Mouse (Mus musculus): ENCODE data around the gene Olfr1406.
"Not testable (repeated sequence)": the region's sequence is repeated elsewhere in the genome, so short reads cannot be mapped to it uniquely, and the experiment has no call there.

Gene Olfr1406

DNA sequence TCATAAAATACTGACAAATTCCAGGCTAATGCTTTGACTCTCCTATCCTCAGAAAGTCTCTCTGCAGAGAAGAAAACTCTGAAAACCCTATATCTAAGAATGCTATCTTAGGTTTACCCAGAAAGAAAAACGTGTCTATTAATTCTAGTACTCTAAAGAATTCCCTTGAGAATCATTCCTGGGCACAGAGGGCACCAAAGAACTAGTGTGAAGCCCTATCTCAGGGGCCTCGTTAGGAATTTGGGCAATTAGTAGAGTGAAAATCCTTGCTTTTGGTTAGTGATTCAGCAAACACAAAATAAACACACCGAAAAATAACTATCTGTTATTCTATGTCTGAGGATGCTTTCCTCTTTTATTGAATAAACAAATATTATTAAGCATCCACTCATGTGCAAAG, at the start of gene Olfr1406:
Olfr1406 (minus strand) TSS at position 101 of the 400 bp plus-strand sequence.
- DNase-seq (ENCODE audit: low spot score), result no peak

DNA sequence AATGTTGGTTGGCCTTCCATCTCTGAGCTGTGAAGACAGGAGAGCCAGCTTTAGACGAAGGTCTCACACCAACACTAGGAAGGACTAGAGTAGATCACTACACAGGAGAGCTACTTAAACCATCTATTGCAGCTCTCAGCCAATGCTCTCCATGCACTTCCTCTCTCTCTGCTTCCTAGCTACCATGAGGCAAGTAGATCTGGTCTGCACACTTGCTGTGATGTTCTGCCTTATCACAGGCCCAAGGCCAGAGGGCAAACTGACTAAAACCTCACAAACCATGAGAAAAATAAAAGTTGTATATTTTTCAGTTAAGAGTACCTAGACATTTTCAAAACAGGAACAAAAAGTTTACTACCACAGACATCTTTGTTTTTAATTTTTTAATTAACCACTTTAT, 46.6 kb upstream of the Olfr1406 start:
- DNase-seq (ENCODE audit: low spot score), result not testable (repeated sequence)

DNA sequence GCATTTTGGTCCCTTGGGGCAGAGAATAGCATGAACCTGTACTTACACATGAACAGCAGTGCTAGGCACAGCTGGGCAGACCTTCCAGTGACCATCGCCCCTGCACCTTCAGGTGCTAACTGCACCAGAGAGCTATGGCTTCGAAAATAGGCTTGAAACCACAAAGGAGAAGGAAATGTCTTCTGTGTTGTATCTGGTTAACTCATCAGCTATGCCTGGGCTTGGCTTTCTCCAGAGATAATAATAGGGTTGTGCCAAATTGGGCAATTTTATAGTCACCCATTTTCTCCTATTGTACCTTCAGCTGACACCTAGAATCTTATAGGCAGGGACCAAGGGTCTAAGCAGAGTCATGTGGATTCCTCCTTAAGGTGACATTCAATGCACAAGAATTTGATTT, 36.6 kb upstream of the Olfr1406 start, which contains the start of gene Fcer1a:
Fcer1a (minus strand) TSS at position 134 of the 400 bp plus-strand sequence.
- DNase-seq (ENCODE audit: low spot score), result no peak

DNA sequence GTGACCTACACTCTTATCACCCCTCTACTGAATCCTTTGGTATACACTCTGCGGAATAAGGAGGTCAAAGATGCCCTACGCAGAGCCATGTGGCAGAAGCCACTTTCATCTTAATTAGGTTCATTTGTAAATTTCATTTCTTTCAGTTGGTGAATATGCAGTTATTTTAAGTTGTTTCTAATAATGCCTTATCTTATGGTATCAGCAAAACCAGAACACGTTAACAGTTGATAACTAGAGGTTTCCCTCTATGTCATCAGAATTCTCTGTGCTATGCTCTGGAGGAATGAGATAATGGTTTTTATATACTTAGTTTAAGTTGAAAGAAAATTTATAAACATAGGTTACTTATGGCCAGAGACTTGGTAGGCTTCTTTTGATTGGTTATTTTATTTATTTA, 26.0 kb upstream of the Olfr1406 start:
- no peak for DNase-seq (ENCODE audit: low spot score)

DNA sequence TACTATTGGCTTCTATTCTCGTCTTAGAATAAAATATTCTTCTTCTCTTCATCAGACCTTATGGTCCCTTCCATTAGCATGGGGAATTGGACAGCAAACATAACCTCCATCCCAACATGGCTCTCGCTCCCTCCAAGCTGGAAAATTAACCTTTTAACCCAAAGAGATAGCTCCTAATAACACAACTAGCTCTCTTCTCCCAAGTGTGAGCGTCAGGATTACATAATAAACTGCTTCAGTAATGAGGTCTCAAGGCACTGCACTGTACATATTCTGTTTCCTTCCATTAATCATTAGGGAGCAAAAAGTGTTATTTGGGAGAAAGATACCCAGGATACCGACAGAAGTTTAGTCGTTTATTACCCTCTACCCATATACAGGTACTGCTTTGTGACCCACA, 21.7 kb upstream of the Olfr1406 start, which contains the start of gene Olfr1404:
Olfr1404 (plus strand) TSS at position 301 of the 400 bp plus-strand sequence.
- DNase-seq (ENCODE audit: low spot score), result no peak

DNA sequence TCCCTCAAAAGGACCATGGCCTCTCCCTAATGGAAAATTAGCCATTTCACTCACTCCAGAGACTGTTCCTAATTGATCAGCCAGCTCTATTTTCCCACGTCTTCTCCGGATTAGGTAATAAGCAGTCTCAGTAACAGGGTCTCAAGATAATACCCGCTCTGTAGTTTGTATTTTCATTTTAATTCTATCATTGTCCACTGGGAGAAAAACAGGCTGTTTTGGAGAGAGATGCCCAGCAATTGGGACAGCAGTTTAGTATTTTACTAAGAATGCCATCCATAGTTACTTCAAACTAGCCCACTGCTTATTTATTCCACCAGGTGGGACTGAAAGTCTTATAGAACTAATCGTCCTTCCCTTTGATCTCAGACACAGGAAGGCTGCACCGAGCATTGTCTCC, 7.1 kb upstream of the Olfr1406 start, which contains the start of gene Olfr218:
Olfr218 (plus strand) TSS at position 301 of the 400 bp plus-strand sequence.
- DNase-seq (ENCODE audit: low spot score), result no peak

DNA sequence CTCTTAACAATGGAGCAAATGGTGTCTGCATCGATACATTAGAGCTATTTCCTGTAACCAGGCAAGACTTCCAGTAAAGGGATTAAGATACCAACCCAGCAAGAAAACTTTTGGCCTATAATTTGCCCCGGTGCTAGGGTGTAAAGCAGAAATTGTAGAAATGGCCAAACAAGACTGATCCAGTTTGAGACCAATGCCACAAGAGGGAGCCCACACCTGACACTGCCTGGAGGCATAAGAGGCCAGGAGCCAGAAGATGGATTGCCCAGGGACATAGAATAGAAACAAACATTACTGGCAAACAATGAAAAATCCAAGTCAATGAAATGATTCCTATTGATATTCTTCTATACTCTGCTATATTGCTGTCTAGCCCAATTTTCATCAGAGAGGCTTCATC, 5.9 kb upstream of the Olfr1406 start:
- DNase-seq (ENCODE audit: low spot score), result no peak

DNA sequence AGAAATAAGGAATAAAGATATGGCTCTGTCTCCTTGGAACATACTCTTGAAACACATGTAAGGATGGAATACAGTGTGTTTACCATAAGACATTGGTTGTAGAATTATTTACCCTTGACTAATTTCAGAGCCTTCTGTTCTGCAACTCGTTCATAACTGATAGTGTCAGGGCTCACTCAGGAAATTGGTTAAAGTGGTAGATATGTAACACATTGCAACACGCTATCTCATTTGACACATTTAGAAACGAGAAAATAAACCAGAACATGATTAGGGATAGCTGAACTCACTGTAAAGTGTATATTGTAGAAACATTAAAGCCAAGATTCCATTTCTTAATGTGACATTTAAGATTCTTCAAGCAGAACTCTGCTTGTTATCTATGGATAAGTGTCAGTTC, 1.6 kb upstream of the Olfr1406 start:
- DNase-seq (ENCODE audit: low spot score), result no peak

DNA sequence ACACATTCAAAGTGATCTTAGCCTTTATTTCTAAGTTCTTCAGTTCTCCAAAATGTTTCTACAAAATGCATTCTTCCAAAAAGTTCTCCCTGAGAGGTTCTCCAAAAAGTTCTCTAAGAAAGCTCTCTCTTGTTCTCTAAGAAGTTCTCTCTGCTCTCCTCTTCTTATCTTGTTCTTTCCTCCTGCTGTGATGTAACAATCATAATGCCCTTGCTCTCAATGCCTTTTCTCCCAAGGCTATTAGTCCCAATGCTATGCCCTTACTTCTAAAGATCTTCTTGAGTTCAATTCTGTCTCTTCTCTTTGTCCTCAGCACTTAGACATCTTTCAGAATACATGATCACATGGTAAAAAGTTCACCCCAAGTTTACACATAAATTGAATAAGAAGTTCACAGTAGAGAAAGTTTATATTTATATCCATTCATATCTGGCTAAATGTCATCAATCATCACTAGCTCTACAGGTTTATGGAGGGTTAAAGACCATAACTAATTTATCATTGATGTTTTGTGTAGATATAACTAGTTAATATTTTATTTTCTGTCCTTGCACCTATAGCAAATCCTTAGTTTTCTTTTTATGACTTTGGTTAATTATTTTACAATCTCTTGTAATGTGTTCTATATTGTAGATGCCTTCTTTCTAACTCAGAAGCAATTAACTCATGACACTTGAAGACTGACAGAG, 16.1 kb downstream of the Olfr1406 start:
- DNase-seq (ENCODE audit: low spot score), result no peak

DNA sequence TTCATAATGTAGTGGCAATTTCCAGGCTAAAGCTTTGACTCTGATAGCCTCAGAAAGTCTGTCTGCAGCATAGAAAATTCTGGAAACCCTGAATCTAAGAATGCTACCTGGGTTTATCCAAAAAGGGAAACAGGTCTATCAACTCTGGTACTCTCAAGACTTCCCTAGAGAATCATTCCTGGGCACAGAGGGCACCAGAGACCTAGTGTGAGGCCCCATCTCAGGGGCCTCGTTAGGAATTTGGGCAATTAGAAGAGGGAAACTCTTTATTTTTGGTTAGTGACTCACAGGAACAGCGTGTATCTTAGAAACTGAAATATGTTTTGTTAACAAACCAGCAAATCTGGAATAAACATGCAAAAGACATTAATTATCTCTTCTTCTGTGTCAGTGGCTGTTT, 53.2 kb downstream of the Olfr1406 start, which contains the start of gene Olfr1408:
Olfr1408 (minus strand) TSS at position 101 of the 400 bp plus-strand sequence.
- no peak for DNase-seq (ENCODE audit: low spot score)

All from lung, postnatal 25 days (tissue).